Mouse (Mus musculus) frontal cortex, postnatal 25 days (tissue): ENCODE measurements around the gene Gadd45g.

ENCODE experiments used
- DNase-seq, 2 experiments: peaks; one replicate each; pipeline ENCODE4 v3.0.0; 2022; ENCODE audit warnings: low spot score in 2 of 2

The Gadd45g gene

GRCm38 (mm10) chr13:51853301-51854243 is 7.1 kb downstream of the Gadd45g start:
- DNase-seq: no peak

DNA sequence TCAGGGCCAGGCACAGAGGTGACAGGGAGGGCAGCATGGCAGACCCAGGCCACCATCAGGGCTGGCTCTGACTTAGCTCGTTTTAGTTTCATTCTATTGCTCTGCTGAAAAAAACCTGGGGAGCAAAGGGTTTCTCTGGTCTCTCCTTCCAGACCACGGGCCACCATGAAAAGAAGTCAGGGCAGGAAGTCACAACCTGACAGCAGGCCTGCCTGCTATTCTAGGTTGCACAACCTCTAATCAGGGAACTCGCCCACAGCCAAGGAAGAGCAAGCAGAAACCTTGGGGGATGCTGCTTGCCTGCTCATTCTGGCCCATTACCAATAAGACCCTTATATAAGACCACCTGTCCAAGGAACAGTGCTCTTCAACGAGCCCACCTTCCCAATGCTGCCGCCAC is 9.1 kb downstream of the Gadd45g start:
- no peak for DNase-seq

DNA sequence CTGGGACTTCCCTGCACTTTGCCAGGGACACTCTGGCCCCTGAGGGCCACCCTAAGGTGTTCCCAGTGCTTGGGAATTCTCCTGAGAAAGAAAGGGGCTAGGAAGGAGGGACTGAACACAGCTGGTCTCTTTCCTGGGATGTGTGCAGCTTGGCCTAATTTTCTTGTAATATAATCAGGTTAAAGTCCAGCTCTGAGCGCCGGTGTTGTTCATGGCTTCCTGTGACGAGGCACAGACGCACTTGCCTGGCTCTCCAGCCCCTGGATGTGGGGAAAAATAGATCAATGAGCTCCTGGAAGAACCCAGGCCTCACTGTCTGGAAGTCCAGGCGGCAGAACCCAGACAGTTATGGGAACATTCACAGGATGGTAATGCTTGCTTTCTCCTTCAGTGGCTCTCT is 10.7 kb downstream of the Gadd45g start:
- no peak for DNase-seq

DNA sequence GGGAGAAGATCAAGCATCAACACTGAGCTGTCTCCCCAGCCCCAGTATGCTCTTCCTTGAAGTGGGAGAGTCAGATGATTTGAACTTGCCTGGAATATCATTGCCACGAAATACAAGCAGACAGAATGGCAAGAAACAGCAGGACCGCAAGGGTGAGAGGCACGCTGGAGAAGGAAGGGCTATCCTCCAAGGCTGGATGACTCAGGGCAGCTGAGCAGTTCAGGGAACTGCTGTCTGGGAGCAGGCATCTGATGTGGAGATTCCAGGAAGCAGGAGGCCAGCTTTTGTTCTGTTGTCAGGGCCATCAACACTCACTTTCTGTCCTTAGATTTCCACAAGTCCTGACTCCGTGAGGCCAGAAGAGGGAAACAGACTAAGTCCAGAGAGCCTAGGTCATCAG is 12.0 kb downstream of the Gadd45g start:
- DNase-seq: no peak

GRCm38 (mm10) chr13:51859174-51859573 is 12.7 kb downstream of the Gadd45g start:
- no peak for DNase-seq

DNA sequence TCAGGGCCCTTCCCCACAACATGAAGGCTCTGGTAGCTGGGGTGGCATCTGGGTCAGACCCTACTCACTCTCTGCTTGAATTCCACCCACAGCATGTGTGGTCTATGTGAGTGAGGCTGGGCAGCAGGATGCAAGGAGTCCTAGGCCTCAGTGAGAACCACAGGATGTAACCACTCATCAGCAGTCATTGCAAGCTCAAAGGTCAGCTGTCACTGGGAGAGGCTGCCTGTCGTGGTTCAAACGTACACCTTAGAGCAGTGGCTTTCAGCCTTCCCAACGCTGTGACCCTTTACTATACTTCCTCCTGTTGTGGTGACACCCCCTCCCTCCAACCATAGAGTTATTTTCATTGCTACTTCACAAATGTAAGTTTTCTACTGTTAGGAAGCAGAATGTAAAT is 13.3 kb downstream of the Gadd45g start:
- no peak for DNase-seq

DNA sequence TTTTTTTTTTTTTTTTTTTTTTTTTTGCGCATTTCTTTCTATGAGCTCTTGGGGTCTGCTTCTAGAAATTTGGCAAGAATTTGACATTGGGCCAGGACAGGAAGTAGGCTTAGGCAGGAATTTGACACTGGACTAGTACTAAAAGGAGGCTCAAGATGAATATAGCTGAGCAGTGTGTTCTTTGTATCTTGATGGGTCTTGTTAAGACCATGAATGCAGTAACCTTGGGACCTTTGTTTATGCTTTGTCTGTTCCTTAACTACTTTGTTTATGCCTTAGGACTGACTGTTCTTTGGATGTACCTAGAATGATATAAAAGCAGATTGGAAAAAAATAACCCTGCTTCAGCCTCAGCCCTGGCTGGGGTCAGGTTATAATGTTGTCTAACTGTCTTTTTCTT is 16.3 kb downstream of the Gadd45g start:
- DNase-seq: no peak

DNA sequence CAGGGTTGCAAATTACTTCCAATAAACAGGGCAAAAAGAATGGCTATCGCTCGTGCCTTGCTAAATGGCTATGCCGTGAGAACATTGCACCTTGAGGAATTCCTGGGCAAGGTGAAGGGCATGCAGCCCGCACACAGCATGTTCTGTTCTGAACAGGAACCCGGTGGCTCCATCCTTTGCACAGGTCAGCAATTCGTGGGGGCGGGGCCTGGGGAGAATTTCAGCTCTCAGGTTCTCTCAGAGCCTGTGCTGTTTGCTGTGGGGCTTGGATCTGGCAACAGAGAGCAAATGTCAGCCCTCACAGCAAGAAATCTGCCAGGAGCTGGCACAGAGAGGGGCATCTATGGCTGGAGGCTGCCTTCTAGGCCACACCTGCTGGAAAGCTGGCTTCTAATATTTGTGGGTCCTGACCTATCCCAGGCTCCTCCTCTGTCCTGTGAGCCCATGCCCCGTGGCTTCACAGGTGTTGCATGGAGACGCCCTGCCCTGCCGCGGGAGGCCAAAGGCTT is 19.7 kb downstream of the Gadd45g start:
- DNase-seq: no peak

DNA sequence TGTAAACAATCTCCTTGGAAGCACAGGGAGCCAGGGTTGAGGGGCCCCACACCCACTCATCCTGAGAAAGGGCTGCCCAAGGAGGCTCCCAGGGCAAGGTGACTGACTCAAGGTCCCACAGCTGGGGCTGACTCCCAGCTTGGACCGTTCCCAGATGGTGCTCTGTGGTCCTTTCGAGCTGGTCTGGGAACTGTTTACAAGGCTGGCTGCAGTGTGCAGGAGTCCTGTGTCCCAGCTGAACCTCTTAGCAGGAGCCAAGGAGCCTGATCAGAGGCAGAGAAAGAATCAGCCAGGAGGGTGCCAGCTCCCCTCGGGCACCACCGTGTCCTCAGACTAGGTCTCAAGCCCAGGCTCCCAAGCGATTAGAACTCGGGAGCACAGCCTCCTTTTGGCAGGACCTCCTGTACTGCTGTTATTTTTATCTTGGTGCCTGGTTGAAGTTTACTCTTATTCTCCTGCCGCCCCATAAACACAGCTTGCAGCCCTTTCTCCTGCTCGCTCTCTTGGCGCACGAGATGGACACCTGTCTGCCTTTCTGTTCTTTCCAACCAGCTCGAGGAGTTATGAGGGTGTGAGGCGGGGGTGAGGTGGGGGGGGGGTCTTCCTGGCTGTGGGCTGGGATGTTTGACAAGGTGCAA is 22.1 kb downstream of the Gadd45g start:
- no peak for DNase-seq

GRCm38 (mm10) chr13:51869129-51869491 is 22.6 kb downstream of the Gadd45g start:
- DNase-seq: no peak

- no peak for DNase-seq
These were observed 24.7 kb downstream of the Gadd45g start for GRCm38 (mm10) chr13:51871148-51871547.

DNA sequence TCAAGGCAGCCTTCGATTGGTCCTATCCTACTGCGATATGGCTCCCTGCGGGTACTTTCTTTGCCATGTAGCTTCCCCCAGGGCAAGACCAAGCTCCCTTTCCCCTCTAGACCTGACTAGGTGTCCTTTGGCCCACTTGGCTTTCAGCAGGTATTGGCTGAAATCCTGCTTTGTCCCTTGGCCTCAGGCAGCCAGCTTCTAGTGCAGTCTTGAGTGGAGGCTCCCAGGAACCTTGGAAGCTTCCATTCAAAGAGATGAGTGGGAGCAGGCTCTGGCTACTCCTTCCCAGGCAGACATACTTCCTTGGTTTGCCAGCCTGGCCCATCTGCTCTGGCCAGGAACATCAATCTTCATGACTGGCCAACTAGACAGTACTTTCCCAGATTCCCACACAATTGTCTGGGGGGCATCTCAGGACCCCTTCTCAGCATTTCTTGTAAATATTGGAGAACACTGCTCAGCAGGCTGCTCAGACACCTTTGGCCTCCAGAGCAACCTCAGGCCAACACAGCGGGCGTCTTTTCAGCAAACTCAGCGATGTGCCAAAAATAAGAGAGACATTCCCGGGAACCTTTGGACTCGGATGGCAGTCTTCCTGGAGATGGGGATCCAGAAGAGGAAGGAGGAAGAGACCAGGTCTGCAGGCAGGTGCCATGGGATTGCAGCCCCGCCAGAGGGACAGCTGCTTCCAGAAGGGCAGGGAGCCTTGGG is 25.9 kb downstream of the Gadd45g start:
- DNase-seq: no peak

DNA sequence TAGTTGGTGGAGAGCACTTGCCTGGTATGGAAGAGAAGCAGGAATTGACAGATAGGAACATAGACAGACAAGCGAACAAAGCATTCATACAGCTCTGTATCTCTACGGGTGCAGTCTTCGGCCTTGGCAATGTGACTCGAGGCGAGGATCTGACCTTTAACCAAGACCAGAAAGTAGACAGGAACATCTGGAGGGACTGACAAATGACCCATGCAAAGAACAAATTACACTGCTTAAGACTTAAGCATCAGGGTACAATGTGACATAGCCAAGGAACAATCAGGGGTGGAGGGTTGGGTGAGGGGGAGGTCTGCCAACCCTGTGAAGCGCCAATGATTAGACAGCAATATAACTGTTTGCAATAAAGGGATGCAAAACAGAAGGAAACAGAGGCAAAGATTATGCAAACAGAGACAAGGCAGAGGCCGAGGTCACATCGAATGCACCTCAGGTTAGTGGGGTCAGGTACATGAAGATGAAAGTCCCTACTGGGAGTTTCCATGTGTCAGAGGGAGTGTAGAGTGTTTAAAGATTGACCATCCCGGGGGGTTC is 26.6 kb downstream of the Gadd45g start:
- DNase-seq: no peak

DNA sequence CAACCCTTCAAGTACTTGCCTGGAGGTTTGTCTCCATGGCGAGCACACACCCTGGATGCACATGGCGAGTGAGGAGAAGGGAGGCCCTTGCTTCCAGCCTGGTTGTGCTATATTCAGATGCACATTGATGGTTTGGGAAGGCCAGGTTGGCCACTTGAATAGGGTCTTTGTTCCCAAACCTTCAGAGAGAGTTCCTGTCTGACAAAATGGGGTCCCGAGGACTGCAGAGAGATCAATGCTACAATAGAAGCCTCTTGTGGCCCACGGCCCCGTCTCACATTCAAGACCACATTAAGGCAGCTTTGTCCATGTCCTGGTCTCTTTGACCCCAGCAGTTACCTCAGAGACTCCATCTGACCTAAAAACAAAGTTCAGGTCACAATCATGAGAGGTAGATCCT is 27.3 kb downstream of the Gadd45g start:
- DNase-seq: no peak

DNA sequence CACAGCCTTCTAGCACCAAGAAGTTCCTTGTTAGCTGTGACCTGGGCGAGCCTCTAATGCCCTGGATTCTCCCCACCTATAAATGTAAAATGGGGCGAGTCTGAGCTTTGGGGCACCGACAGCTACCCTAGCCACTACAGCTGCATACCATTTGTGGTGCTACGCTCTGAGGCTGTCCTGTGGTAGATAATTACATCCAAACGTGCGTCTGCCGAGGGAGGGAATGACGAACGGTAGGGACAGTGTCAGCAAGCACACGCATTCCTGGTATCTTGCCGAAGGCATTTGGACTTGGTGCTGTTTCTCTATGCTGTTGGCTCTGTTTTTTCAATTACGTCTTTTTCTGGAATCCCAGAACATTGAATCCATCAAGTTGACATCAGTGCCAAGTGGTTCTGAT is 29.7 kb downstream of the Gadd45g start:
- no peak for DNase-seq

- no peak for DNase-seq
These were observed 32.3 kb downstream of the Gadd45g start for GRCm38 (mm10) chr13:51878806-51879205.

DNA sequence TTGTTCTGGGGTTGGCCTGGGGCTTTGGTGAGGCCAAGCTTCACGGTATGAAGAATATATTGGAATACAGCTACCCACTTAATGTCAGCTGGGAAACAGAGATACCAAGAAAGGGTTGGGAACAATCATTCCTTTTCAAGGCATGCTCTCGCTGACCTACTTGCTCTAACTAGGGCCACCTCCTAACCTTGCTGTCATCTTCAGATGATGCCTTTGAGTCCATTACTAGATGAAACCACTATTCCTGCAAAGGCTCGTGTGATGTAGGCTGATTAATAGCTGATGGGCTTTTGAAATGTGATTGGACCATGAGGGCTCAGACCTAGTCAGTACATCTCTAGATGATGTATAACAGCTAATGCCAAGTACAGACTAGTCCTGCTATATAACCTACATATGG is 33.1 kb downstream of the Gadd45g start:
- DNase-seq: no peak

DNA sequence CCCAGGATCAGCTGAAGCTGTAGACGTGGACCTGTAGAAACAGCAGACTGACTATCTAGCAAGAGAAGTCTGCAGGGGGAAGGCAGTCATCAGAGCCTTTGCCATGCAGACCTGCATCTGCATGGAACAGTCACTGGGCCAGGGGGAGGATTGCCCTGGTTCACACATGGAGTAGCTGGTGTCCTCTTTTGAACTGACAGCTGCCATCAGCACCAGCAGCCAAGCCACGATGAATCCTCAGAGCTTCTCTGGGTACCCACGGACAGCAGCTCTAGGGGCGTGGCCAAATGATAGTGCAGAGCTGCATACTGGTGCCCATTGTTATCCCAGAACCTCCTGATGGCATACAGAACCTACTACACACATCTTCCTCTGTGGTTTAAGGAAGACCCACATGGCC is 33.5 kb downstream of the Gadd45g start:
- DNase-seq: no peak

- no peak for DNase-seq
These were observed 35.0 kb downstream of the Gadd45g start for GRCm38 (mm10) chr13:51881271-51882128.

DNA sequence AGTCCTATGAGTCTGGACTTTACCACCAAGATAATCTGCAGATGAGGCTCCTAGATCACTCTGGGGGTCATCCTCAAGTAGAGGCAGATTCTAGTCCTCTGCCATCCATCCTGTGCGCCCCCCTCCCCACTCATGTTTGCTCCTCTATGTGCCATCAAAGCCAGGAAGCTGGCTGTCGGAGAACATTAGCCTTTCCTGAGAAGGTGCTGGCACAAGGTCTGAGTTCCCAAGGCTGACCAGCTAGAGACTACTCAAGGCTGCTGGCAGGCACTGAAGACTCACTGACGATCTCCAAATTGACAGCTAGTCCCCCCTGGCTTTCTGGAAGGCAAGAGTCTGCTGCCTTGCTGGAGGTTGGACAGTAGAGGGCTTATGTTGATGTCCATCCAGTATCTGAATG is 35.7 kb downstream of the Gadd45g start:
- DNase-seq: no peak

DNA sequence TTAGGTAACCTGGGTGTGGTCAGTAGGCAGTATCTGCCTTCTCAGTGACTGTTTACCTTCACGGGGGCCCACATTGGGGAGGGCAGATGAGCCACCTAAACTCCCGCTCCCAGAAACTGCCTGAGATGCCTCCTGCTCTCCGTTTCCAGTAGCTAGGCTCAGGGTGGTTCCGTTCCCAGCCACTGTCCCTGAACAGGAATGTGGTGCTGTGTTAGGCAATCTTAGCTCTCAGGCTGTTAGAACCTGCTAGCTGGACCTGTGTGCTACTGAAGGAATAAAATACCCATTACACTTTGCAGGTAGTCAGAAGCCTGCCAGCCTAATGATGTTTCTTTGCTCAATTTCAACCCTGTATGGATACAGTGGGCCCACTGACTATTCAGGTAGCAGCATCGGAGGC is 37.8 kb downstream of the Gadd45g start:
- no peak for DNase-seq
